Mouse (Mus musculus) ovary, postnatal 14 days (tissue): ENCODE measurements around the gene Zdhhc19.
A peak's percentile ranks its signal among the peaks of the same experiment; 100 is the strongest.
"Not testable (repeated sequence)": the region's sequence is repeated elsewhere in the genome, so short reads cannot be mapped to it uniquely, and the experiment has no call there.

Source experiments
- DNase-seq: peaks from one replicate; pipeline ENCODE4 v3.0.0; 2022; ENCODE audit warnings: low spot score

Zdhhc19 gene

GRCm38 (mm10) chr16:32487234-32488111 is 8.6 kb upstream of the Zdhhc19 start, which contains the start of gene Slc51a:
Gene Slc51a, minus strand, starts transcription at chr16:32487879.
- no peak for DNase-seq

DNA sequence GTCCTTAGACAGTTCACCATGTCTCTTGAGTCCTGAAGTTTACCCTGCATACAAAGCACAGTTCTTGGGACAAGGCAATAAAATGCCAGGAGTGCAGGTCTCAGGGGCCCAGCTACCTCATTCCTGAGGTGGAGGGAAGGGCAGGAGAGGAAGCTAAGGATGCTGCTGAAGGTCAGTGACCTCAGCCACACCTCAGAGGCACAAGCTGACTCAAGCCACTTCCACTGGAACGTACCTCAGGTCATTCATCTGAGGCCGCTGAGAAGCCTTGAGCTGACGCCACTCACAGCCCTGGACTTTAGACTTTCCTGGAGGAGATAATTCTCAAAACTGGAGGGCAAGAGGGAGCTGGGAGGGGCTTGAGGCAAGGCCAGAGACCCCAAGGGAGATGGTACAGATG is 7.1 kb upstream of the Zdhhc19 start:
- no peak for DNase-seq

DNA sequence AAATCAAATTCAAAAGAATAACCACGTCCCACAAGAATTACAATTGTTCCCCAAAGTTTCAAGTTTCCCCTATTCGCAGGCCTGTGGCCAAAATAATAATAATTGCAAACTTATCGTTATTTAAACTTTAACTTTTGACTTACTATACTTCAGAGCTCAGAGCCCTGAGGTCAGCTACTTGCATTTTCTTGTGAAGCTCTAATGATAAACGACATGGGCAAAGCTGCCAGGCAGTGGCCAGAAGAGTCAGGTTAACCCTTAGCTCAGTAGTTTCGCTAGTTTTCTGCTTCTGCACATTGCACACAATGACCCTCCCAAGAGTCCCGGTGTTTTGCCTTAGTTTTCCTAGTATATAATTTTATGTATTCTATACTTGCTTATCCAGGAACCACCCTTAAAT is 1.7 kb upstream of the Zdhhc19 start:
- DNase-seq, result not testable (repeated sequence)

DNA sequence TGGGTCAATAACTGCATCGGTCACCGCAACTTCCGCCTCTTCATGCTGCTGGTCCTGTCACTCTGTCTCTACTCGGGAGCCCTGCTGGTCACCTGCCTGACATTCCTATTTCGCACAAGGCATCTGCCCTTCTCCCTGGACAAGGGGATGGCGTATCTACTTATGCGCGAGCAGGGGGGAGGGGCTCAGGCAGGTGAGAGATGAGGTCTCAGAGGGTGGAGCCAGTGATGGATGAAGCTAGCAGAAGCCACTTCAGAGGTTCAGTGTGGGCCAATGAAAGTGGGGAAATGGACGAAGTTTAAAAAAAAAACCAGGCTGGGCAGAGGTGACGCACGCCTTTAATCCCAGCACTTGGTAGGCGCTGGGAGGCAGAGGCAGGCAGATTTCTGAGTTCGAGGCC is 2.9 kb downstream of the Zdhhc19 start:
- no peak for DNase-seq

DNA sequence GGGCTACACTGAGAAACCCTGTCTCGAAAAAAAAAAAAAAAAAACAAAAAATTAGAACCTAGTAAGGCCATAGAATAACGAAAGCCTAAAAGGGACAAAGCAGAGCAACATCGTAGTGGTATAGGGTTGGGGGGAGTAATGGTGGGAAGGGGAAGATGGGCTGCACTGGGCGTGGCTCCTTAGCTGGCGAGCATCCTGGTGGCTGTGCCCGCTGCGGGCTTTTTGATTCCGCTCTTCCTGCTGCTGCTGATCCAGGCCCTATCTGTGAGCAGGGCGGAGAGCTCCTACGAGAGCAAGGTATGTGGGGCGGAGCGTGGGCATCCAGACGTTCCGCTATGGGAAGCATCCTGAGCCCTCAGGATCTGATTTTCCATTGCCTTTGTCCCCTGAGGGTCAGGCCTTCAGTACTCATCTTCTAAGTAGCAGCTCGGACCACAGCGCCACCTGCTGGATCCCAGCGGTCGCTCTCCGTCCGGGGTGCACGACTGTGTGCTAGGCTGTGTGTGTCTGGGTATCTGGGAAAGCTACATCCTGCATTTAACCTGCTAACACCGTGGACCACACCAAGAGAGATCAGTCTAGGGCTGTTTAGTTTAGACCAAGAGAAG is 3.5 kb downstream of the Zdhhc19 start:
- peak; percentile 88 for DNase-seq

- no peak for DNase-seq
Measured at GRCm38 (mm10) chr16:32501459-32501858, 5.4 kb downstream of the Zdhhc19 start.

DNA sequence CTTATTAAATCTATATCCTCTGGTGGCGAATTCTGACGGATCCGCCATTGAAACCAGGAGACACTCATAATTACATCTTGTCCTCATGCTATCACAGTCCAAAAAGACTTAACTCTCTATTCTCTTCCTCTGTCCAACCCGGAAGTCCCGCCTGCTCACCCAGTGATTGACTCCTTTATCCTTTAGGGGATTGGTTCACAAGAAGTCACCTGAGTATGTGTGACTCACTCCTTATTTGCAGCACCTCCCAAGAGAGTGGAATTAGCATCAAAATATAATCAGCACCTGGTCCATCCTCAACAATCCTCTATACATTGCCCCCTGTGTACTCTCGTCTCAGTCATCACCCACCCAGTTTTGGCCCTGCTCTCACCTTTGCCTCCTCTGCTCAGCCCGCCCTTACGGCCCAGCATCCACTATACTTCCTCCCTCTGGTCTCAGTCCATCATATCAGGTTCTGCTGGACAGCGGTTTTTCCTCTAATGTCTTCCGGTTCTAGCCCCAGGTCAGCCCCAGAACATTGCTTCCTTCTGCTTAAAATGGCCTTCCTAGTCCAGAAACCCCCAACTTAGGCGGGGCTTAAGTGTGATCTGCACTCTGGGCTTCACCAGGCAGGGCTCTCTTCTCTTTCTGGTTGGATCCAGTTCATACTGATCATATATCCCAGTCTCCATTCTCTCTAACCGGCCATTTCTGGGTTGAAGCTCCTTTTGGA is 6.7 kb downstream of the Zdhhc19 start:
- no peak for DNase-seq

DNA sequence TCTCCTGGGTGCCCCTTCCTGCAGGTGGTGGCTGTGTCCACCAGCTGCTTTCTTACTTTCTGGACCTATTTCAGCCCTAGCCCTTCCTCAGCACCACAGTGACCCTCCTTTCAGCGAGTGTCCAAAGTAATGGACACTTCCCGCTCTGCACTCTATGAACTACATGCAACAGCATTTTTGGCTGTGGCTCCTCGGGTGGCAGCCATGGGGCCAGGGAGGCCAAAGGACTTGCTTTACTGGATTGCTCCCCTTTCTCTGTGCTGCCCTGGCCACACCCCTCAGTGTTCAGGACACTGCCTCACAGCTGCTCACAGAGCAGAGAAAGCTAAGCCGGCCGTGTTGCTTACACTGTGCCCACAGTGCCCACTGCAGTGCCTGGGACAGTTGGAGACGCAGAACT is 7.6 kb downstream of the Zdhhc19 start:
- no peak for DNase-seq

DNA sequence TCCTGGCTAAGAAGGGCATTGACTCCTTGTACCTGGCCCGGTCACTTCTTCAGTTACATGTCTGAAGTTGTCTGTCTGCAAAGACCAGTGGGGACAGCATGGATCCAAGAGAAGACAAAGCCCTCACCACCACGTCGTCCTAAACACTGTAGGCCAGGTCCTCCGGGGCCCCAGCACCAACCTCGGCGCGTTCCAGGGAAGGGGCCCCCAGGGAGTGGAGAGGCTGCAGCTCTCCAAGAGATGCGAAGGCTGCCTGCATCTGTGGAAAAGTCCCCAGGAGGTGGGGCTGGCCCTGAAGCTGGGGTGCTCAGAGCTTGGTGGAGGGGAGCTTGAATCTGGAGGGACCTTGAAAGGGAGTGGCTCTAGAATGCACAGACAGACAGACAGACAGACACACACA is 10.2 kb downstream of the Zdhhc19 start:
- DNase-seq, result no peak

- no peak for DNase-seq
Measured at GRCm38 (mm10) chr16:32506868-32507267, 10.8 kb downstream of the Zdhhc19 start.

DNA sequence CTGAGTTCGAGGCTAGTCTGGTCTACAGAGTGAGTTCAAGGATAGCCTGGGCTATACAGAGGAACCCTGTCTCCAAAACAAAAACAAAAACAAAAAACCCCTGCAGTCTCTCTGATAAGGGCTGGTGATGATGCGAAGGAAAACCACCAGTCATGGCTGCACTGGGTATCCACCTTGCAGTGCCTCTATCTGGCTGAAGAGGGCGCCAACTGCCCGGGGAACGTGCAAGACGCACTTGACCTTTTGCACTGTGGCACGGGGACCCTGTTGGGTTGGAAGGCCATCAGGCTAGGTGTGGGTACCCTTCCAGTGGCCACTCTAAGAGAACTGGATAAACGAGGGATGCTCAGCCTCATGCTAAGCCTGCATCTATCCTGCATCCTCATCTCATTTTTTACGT is 11.3 kb downstream of the Zdhhc19 start:
- peak; percentile 43 for DNase-seq

GRCm38 (mm10) chr16:32508035-32508434 is 12.0 kb downstream of the Zdhhc19 start:
- no peak for DNase-seq

- no peak for DNase-seq
Measured at GRCm38 (mm10) chr16:32508506-32509065, 12.5 kb downstream of the Zdhhc19 start.

DNA sequence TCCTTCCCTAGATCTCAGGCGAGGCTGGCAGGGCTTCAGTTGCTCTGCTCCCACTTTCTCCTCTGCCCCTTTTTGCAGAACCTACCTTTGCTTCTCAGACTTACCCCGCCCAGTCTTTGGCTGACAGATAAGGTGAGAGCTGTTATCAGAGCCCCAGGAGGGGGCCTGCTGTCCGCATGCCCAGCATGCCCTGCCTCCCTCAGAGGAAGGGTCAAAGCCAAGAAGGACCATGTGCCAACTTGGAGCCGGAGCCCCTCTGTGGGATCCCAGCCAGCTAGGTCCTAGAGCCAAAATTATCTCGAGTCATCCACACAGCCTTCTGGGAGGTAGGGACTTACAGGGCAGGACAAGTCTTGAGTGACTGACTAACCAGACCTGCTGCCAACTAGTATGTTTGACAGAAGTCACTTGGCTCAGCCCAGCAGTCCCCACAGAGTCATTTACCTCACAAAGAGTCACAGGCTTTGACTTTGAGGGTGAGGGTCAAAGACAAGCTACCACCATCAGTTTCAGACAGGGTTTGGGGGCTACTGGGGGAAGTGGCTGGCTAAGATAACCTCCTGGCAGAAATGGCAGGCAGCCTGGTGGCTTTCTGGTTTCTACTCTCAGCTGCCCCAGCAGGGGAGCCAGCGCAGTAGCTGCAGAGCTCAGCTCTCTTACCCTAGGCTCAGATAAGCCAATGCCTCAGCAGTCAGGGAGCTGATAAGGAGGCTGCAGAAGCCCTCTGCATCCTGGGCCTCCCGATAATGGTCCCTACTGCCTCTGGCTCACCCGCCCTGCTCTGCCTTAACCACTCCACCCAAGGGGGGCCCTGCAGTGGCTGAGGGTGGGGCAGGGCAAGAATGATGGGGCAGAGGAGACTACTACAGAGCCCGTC is 13.2 kb downstream of the Zdhhc19 start:
- no peak for DNase-seq

DNA sequence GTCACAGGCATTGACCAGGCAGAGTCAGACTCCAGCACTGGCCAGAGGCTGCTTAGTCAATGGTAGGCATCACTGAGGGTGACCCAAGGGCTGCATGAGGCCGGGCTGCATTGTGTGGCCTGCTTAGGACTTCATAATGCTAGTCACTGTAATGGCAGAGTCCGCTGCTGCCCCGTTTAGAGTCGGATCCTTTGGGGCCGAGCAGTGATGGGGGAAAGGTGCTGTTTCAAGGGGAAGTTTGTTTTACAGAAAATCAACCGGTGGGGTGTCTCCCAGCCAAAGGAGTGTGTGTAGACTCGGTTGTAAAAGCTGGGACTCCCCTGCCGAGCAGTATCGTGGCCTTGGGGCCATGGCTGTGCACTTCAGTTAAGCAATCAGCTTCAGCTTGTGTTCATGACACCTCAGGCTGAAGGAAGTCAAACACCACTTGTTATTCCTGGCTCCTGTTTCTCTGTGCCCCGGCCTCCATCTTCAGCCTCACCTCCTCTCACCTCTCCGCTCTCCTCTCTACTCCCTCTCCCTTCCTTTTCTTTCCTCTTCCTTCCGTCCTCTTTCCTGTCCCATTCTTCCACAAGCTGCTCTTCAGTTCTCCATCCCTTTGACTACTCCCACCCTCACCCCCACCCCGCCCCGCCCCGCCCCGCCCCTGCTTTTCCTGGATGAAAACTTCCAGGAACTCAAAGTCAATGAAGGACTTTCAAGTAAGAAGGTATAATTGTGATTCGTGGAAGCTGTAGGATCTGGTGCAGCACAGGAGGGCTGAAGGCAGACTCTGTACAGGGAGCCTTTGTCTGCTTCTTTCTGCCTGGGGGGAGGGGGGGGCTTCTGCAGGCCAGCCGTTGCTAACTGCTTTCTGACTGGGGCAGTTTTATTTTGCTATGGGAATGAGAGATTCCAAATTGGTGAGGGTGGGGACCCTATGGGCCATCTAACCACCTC is 14.6 kb downstream of the Zdhhc19 start:
- DNase-seq, result no peak

DNA sequence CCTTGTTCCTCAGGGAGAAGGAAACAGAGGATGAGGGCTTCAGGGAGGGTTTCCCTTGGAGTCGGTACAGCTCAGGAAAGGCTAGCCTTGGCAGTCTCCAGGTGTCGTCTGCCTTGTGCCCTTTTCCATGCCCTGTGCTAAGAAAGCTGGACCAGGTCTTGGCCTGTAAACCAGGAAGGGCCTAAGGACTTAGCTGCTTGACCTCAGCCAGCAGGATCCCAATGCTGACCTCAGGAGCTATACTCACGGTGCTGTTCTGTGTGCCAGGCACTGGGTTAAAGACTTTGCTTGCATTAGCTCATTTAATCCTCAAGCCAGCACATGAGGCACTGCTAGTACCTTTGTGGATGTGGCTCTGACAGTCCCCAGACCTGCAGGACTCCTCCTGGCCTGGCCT is 15.3 kb downstream of the Zdhhc19 start:
- no peak for DNase-seq

DNA sequence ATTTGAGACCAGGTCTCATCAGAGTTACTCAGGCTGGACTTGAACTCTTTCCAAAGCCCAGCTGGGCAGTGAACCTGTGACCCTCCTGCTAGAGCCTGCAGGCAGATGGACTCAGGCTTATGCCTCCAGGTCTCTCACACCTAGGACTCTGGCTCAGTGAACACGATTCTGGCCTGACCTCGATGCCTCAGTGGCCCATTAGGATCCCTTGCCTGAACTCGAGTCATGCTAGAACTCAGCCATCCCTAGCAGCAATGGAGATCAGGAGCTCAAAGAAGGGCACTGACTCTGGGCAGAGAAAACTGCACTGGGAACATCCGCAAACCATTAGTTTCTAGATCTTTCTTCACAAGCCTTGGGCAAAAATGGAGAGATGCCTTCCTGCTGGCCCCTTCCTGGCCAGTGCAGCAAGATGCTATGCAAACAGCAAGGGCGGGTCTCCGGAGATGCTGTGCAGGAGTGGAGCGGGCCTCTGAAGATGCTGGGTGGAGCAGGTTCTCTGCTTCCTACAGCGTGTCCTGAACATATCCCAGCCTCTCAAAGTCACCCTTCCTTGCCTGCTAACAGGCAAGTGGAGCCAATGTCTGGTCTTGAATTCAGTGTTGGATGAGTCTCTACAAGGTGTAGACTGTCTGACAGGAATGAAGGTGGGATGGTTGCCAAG is 15.9 kb downstream of the Zdhhc19 start:
- no peak for DNase-seq

DNA sequence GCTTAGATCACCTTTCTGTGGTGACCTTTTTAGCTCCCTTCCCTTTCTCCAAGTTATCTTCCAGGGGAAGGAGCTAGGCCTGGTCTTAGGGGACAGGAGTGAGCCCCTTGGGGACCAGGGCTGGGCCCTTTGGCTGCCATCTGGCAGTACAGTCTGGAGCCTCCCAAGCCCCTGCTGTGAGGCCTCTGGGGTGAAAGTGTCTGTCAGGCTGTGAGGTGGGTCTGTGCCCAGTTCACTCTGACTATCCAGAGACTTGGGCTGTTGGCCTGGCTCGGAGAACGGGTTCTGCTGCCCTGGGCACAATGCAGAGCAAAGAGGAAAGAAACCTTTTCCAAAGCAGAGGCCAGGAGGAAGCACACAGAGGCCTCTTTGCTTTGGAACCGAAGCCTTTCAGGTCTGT is 16.9 kb downstream of the Zdhhc19 start:
- DNase-seq, result no peak

GRCm38 (mm10) chr16:32513401-32513800 is 17.3 kb downstream of the Zdhhc19 start:
- DNase-seq, result no peak

DNA sequence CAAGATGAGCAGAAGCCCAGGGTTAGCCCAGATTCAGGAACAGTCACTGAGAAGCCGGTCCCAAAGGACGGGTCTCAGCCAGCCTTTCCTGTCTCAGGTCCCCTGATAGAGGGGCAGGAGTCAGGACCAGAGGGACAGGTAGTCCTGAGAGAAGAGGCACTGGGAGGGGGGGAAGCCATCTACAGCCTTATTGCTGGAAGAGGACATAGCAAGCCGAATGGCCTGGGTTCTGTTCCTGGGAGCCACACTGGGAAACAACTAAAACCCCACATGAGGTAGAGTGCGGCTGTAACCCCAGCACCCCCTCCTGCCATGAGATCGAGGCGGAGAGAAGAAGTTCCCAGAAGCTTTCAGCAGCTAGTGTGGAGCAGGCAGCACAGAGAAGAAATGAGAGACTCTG is 17.9 kb downstream of the Zdhhc19 start:
- DNase-seq, result no peak
